Mouse (Mus musculus): ENCODE measurements around the gene Sgk1.
"Not testable (repeated sequence)": the region's sequence is repeated elsewhere in the genome, so short reads cannot be mapped to it uniquely, and the experiment has no call there.

The Sgk1 gene

DNA sequence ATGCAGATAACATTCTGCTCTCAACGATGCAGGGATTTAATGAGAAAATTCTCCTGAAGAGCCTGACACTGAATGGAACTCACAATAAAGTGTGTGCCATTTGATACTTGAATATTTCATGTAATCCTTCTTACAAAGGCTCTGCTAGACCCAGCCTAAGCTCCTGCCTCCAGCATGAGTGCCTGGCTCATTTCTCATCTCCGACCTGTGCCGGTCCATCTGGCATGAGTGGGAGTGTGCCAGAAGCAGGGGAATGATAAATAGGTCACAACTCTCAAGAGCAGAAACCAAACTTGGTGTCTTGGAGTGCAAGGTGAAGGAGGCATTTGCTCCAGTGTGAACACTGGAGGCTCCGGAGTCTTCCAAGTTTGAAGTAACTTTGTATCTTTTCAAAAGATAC lies 13.4 kb upstream of the Sgk1 start:
- DNase-seq, result no peak

DNA sequence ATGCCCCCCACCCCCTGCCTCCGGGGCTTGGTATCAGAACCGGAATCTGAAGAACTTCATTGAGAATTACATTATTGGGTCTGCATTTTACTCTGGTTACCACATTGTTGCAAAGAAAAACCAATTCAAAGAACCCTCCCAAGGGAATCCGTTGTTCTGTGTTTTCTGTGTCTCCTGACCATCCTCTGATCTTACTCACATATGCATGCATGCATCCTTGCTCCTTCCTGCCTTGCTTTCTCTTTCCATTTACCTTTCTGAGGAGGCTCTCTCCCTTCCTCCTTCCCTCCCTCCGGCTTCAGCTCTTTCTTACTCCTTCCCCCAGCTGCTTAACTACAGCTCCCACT lies 174 bp upstream of the Sgk1 start:
- DNase-seq, result no peak

DNA sequence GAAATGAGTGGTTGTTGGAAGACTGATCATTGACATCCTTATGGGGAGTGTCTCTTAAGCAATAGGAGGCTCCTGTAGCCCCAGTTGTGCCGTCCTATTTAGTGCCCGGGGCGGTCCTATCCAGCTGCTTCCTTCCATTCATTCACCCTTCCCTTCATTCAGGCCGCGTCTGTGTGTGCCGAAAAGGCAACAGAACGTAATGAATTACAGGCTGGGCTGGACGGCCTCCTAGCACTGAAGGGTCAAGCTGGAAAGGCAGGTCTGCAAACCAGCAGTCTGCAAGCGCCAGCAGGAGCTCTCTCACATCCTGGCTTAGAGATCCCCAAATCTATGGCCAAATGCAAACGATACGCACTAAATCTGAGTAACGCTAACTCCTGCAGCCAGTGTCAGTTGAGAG lies 1.6 kb downstream of the Sgk1 start:
- DNase-seq, result no peak

DNA sequence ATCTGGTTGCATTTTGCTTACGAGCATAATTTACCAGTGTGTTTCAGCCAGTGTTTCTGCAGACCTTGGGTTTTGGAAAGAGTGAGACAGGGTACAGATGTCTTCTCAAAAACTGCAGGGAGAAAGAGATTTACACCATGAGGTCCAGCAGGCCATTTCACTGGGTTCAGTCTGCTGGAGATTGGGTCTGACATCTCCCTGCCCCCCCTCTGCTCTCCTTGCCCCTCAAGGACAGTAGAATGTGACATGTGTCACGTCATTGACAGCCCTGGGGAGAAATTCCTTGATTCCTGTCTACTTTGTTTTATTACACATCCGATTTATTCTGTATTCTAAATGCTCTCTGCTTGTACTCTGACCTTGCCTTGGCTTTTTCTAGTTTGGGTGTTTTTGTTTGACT lies 2.5 kb downstream of the Sgk1 start:
- DNase-seq, result no peak

DNA sequence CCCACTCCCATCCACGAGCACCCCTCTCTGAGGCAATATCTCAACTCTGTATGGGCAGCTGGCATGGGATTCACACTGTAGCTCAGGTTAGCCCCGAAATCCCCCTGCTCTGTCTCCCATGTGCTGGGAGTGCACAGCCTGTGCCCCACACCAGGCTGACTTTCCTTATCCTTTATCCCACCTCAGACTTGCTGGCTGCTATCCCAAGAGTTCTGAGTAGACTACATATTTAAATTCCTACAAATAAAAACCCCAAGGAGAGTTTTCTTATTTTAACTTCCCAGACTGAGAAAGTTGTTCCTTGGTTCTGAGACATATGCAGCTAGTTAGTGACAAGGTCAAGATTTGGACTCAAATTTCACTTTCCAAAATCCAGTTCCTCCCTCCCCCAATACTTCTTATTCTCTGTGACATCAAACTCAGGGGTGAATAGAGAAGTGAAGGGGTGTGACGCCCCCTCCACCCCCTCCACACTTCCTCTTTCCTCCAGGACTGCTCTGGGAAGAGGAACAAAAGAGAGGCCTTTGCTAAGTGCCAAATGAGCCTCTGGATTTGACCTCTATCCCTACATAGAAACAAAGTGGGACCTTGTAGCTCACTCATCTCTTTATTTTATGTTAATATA lies 7.3 kb downstream of the Sgk1 start:
- DNase-seq, result no peak

DNA sequence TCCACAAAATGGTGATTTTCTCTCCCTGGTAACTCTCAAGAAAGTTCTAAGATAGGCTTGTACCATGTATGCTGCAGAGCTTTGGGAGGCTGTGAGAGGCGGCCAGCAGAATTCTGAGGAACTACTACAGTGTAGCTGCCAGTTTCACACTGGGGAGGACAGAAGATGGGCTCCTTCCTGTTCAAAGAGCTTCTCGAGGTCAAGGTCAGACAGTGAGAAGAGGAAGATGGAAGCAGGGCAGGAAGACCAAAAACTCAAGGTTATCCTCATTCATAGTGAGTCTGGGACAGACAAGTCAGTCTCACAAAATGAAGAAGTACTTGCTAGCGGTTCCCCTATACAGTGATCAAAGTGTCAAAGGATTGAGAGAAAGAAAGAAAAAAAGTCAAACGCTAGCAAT lies 8.3 kb downstream of the Sgk1 start:
- DNase-seq, result no peak

DNA sequence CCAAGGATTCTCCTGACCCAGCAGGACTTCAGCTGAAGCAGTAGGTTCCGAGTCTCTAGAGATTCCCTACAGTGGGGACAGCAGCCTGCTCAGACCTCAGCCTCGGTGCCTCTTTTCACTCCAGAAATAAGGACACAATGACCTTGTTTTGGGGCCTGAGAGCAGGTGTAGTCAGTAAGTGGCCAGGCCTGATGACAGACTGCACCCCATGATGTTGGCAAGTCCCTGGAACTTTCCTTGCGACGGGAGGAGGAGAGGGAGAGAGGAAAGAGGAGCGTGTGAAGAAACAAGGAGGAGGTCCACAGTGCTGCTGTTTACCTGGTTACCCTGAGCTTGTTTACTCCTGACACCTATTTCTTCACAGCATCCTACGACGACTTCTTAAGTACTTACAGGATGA lies 9.5 kb downstream of the Sgk1 start:
- DNase-seq, result no peak

DNA sequence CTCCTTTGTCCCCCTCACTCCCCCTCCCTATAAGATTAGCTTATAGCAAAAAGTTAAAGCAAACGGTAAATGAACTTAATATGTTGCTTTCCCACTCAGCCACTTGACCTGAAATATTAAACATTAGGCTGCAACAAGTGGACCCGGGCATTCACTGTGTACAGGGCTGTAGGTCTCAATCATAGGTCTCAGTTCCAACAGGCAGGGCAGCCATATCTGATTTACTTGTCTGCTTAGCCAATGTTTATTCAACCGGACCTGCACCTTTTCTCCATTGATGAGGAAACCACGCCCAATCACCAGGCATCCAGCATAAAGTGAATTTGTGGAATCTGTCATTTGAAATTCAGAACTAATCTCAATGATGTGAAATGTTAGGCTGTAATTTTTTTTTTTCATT lies 10.1 kb downstream of the Sgk1 start:
- DNase-seq, result no peak

DNA sequence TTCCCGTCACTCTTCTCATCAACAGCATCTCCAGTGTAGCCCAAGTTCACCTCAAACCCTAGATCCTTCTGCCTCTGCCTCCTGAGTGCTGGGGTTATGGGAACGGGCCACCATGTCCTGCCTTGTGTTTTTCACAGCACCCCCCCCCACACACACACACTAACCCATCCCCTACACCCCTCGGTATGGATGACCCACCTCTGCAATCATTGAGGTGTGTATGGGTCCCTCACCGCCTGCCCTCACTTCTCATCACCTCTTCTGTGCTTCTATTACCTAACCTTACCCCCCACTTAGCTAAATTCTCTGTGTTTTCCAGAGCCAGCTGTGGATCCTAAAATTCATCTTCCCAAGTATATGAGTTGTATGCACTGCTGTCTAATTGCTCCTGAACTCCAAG lies 16.4 kb downstream of the Sgk1 start:
- DNase-seq, result no peak

DNA sequence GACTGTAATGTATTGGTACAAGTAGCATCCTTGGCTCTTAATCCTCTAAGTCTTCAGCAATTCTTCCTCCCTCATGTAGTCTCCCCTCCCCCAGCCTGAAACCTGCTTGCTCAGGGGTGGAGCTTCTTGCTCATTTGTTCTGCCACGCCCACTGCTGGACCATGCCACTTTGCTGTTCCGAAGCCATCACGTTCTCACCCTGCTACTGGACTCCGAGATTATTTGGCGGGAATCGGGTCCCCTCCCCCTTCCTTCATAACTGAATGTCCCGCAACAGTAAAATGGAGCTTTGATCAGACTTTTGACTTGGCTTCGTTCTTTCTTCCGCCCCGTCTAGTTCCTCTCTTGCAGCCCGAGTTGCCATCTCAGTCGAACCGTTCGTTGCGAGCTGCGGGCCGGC lies 16.9 kb downstream of the Sgk1 start:
- DNase-seq, result not testable (repeated sequence)

DNA sequence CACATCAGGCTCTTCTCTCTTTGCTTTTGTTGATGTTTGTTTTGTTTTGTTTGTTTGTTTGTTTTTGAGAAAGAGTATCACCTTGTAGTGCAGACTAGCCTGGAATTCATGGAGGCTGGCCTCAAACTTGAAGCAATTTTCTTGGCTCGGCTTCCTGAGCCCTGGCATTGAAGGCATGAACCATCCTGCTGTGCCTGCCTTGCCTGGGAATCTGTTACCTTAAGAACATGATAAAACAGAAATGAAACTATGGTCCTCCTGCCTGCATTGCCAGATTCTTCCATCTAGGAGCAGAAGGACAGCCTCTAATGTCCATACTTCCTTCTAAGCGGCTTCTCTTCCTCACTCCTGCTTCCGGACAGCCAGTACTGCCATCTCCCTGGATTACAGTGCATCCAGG lies 17.4 kb downstream of the Sgk1 start:
- DNase-seq, result no peak

DNA sequence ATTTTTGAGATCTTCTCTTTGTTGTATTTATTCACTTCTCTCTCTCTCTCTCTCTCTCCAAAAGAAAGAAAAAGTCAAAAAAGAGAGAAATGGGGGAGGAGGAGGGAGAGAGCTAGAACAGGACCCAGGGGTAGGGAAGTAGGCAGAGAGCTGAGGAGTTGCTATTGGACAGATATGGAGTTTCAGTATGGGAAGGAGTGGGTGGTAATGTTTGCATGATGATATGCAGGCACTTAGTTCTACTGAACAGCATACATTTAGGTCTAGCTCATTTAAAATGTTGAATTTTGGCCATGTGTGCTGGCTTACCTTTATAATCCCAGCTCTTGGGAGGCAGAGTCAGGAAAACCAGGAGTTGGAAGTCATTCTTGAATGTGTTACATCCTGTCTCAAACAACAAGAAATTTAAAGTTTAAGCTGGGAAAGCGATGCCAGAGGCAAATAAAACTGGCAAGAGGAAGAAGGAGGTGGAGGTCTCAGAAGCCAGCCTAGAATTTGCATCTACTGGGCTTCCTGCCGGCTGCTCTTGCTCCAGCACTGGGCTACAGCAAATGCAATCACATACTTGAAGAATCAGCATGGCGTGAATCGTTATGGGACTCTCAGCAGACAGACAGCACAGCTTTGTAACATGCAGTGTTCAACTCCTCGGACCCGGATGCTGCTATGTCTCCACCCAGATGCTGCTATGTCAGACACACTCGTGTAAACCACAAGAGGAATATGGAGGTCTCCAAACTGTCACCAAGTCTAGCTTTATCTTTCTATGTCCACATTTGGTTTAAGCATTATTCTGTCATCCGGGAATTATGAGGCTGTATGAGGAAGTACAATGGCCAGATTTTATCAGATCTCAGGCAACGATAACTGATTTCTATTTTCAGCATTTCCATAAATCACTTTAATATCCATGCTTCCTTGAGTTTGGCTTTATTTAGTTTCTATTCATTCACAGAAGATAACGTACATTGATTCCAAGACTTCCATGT lies 20.5 kb downstream of the Sgk1 start:
- no peak for DNase-seq

DNA sequence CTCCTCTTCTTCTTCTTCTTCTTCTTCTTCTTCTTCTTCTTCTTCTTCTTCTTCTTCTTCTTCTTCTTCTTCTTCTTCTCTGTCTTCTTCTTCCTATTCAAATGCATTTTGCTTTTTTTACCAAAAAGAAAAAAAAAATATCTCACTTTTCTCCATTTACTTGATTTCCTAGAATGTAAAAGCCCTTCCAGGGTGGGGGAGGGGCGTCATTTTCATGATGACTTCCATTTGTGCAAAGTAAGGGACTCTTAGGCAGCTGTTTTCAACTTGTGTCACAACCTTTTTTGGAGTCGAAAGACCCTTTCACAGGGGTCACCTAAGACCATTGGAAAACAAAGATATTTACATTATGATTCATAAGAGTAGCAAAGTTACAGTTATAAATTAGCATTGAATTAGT lies 22.2 kb downstream of the Sgk1 start:
- DNase-seq, result no peak

DNA sequence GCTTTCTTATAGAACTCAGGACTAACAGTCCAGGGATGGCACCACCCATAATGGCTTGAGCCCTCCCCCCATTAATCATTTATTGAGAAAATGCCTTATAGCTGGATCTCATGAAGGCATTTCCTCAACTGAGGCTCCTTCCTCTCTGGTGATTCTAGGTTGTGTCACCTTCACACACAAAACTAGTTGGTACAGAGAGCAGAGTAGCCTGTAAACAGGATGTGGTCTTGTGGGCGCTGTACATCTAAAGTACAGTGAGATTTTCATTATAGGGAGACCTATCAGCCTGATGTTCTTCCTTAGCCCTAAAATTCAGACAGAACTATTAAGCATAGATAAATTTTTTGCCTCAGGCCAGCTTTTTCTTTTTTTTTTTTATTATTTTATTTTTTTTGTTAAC lies 23.6 kb downstream of the Sgk1 start:
- DNase-seq, result no peak

DNA sequence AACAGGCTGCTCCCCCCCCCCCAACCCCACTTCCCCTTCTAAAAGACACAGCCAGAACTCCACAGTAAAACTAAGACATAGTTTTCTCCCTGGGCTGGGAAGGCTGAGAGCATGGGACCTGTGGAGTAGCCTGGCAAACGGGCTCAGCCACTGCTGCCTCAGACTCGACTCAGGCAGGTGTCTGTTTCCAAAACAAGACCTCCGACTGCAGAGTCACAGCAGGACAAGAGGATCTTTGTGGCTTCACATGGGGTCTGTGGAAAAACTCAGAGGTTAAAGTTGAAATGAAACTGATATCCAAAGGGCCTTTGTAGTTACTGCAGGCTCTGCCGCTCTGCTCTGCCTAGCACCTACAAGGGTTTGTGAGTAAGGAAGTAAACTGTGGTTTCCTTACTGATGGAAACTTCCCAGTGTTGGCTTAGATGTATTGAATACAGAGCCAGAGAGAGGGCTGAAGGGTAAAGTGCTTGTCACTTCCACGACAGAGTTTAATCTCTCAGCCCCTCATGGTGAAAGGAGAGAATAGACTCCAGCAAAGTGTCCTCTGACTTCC lies 25.0 kb downstream of the Sgk1 start:
- DNase-seq, result no peak

DNA sequence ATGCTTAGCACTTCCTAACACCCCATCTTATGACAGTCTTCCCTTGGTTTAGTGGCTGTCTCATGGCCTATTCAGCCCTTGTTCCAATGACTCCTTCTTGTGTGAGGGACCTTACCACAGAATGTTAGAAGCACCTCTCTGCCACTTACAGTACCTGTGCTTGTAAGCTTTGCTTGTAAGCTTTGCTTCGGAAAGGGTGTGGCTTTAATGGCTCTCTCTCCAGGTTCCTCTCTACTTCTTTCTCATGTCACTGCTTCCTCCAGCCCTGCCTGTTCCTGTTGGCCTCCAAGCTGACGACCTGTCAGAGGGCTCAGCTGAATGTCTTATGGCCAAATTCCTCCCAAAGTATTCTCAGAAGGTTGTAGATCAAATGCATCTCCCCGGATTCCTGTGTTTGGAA lies 25.8 kb downstream of the Sgk1 start:
- no peak for DNase-seq

DNA sequence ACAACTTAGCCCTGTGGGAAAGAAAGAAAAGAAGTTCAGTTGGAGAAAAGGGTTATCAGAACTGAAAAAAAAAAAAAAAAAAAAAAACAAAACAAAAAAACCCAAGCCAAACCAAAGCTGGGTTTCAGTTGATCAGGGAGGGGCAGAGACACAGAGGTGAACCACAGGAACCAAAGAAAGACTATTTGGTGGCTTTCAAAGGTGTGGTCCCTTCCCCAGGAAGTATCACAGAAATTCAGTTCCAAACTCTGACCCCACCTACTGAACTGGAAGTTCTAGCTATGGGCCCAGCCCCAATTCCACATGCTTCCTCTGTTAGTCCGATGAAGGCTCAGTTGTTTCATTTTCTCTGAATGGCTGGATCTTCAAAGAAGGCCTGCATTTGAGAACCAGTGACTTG lies 26.7 kb downstream of the Sgk1 start:
- no peak for DNase-seq

DNA sequence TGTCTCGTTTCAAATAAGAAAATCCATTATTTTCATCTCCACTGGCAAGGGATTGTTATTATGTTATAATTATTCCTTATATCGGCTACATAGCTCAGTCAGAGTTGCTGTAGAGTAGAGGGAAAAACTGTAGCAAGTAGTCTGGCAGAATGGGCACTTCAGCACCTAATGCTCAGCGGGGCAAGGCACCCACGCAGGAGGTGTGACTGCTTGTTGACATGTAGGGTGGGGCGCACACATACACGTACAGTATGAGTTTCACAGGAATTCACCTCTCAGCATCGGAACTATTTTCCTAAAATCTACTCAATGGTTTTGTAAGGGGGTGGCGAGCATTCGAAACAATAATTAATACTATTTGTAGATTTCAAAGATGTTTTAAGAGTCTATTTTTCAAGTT lies 28.4 kb downstream of the Sgk1 start:
- no peak for DNase-seq

DNA sequence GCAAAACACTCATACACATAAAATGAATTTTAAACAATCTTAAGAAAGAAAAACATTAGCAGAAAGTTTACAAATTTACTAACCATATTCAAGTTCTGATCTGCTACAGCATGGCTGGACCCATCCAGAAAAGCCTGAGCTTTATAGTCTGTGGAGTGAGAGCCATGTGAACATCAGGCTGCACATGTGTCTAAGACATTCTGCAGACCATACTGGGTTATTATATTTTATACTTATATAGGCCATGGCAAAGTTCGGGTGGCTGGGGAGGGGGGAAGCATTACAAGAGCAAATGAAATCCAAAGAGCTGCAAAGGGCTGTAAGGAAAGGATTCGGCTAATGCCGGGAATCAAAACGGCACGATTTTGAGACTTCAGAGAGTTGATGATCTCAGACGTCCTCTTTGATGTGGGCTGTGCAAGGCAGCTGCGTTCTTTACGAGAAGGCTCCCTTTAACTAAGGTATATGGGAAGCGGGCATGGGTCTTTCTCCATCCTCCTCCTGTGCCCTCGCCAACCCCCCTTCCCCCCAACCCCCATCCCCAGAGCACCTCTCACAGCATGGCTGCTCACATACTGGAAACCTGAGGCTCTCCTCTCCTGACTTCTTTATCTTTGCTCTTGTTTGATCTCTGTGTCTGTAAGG lies 29.4 kb downstream of the Sgk1 start:
- DNase-seq, result no peak

DNA sequence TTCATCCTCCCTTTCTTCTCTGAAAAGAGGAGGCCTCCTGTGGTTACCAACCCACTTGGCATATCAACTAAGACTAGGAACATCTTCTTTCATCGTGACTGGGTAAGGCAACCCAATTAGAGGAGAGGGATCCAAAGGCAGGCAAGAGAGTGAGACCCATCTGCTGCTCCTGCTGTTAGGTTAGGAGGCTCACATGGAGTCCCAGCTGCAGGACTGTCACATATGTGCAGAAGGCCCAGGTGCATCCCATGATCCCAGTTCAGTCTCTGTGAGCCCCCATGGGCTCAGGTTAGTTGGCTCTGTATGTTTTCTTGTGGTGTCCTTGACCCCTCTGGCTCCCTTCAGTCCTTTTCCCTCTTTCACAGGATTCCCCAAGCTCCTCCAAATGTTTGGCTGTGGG lies 32.8 kb downstream of the Sgk1 start:
- DNase-seq, result no peak

DNA sequence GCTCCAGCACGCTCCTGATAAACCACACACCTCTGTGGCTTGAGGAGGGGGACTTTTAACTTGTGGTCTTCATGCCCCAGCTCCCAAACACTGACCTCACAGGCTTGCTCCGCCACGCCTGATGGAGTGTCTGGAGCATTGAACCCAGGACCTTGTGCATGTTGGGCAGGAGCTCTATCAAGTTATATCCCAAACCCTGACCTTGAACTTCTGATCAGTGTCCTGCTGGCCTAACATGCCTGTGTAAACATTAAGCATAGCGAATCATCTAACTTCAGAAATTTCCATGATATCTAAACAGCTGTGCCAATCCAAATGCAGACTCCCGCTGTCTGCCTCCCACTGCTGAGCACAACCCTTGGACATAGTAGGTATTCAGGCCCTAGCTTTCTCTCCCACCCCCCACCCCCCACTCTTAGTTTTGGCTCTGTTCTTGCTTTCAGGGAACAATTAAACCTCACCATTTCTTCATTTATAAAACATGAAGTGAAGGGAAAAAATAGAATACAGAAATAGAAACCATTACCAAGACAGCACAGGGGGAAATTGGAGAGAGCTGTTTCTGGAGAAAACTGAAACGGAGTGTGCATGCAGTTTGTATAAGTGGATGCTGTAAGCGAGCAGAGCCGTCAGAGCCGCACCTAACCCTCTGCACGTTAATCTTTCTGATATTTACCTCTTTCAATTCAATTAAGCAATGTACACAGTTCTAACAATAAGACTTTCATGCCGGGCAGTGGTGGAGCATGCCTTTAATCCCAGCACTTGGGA lies 34.5 kb downstream of the Sgk1 start:
- DNase-seq, result no peak

DNA sequence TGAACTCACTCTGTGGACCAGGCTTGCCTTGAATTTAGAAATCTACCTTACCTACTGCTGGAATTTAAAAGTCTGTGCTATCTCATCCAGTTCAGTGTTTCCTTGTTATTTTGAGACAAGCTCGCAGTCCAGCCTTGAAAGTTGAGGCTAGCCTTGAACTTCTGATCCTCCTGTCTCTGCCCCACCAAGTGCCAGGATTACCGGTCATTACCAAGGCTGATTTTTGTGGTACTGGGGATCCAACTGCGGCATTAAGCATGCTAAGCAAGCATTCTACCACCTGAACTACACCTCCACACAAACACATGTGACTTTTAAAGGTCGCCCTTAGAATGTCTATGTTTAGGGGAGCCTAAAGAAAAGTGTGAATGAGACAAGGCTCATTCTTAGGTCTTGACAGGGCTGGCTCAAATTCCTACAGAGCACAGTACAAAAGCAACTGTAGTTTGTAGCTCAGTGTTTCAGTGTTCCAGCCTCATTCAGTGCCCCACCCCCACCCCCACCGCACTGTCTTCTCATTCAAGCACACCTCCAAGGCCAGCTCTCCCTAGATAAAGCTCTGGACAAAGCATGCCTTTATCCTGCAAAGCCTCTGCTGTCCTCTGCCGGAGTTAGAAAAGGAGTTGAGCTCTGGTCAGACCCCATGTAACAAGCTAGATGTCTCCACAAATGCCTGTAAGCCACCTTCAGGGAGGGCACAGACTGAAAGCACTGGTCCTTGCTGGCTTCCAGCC lies 36.2 kb downstream of the Sgk1 start:
- no peak for DNase-seq

All from kidney, adult 9 months (tissue).